Mouse (Mus musculus): ENCODE data around the gene Prrx2. TPM values are rescaled to one million over a fixed set of nuclear protein-coding genes. Genes with fewer than 3 reads are reported as not detected.

Prrx2 gene
- polyA plus RNA-seq, 1 experiment, result 4.1 TPM

DNA sequence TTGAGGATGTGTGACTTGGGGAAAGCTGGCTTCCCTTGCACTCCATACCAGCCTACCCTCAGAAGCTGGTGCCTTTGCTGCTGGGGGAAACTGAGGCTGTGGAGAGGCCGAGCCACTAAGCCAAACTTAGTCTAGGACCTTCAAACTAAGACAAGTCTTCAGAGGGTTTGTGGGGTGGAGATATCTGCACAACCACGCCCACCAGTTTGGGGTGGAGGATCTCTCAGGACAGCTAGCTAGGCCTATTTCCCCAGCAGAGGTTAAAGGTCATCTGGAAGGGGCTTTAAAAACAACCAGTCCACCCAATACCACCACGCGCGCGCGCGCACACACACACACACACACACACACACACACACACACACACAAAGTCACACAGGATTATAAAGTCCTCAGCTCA is 11.5 kb downstream of the Prrx2 start:
- no peak for TF ChIP-seq CTCF (IDR thresholded peaks at IDR 0.05; ENCODE audit: control insufficient read depth, insufficient read depth, low read length)
- no peak for TF ChIP-seq POLR2A (IDR thresholded peaks at IDR 0.05; ENCODE audit: borderline replicate concordance, control insufficient read depth, low read depth, low read length)
- WGBS, result 85% methylated on average over 8 of the region's 8 CpGs
- Histone ChIP-seq H3K4me3 (replicated peaks; ENCODE audit: control insufficient read depth, low read depth, low read length) (no peak overlapping the region), H3K4me1 (ENCODE audit: control insufficient read depth, insufficient read depth, low read length) (no peaks in the 10 kb centered on the region), H3K27ac (ENCODE audit: control insufficient read depth, insufficient read depth, low read depth, low read length, poor library complexity) (no peak overlapping the region)

- WGBS, result 59% methylated on average over 6 of the region's 6 CpGs
- Histone ChIP-seq H3K4me1 (ENCODE audit: control insufficient read depth, insufficient read depth, low read length) (no peaks in the 10 kb centered on the region), H3K27ac (ENCODE audit: control insufficient read depth, insufficient read depth, low read depth, low read length, poor library complexity) (no peak overlapping the region), H3K4me3 (replicated peaks; ENCODE audit: control insufficient read depth, low read depth, low read length) (no peak overlapping the region)
- TF ChIP-seq POLR2A (IDR thresholded peaks at IDR 0.05; ENCODE audit: borderline replicate concordance, control insufficient read depth, low read depth, low read length) (no peak), CTCF (IDR thresholded peaks at IDR 0.05; ENCODE audit: control insufficient read depth, insufficient read depth, low read length) (no peak)
Observed at GRCm38 (mm10) chr2:30846723-30847122, 12.0 kb downstream of the Prrx2 start.

GRCm38 (mm10) chr2:30848184-30848583 is 13.4 kb downstream of the Prrx2 start:
- no peak overlapping the region for H3K4me3 ChIP-seq (replicated peaks; ENCODE audit: control insufficient read depth, low read depth, low read length)
- H3K27ac ChIP-seq (ENCODE audit: control insufficient read depth, insufficient read depth, low read depth, low read length, poor library complexity), result no peak overlapping the region
- 65% methylated on average over 8 of the region's 8 CpGs for whole genome bisulfite sequencing
- H3K4me1 ChIP-seq (ENCODE audit: control insufficient read depth, insufficient read depth, low read length), result no peaks in the 10 kb centered on the region
- TF ChIP-seq POLR2A (IDR thresholded peaks at IDR 0.05; ENCODE audit: borderline replicate concordance, control insufficient read depth, low read depth, low read length) (no peak), CTCF (IDR thresholded peaks at IDR 0.05; ENCODE audit: control insufficient read depth, insufficient read depth, low read length) (no peak)

GRCm38 (mm10) chr2:30850581-30850980 is 15.8 kb downstream of the Prrx2 start:
- TF ChIP-seq CTCF (IDR thresholded peaks at IDR 0.05; ENCODE audit: control insufficient read depth, insufficient read depth, low read length), result no peak
- no peak for TF ChIP-seq POLR2A (IDR thresholded peaks at IDR 0.05; ENCODE audit: borderline replicate concordance, control insufficient read depth, low read depth, low read length)
- Histone ChIP-seq H3K4me1 (ENCODE audit: control insufficient read depth, insufficient read depth, low read length) (no peaks in the 10 kb centered on the region), H3K4me3 (replicated peaks; ENCODE audit: control insufficient read depth, low read depth, low read length) (no peak overlapping the region), H3K27ac (ENCODE audit: control insufficient read depth, insufficient read depth, low read depth, low read length, poor library complexity) (no peak overlapping the region)
- WGBS, result 37% methylated on average over 6 of the region's 6 CpGs

GRCm38 (mm10) chr2:30852771-30853313 is 18.1 kb downstream of the Prrx2 start:
- no peaks in the 10 kb centered on the region for H3K4me1 ChIP-seq (ENCODE audit: control insufficient read depth, insufficient read depth, low read length)
- 49% methylated on average over 20 of the region's 20 CpGs for WGBS
- TF ChIP-seq POLR2A (IDR thresholded peaks at IDR 0.05; ENCODE audit: borderline replicate concordance, control insufficient read depth, low read depth, low read length), result no peak
- TF ChIP-seq CTCF (IDR thresholded peaks at IDR 0.05; ENCODE audit: control insufficient read depth, insufficient read depth, low read length), result no peak
- no peak overlapping the region for H3K4me3 ChIP-seq (replicated peaks; ENCODE audit: control insufficient read depth, low read depth, low read length)
- H3K27ac ChIP-seq (ENCODE audit: control insufficient read depth, insufficient read depth, low read depth, low read length, poor library complexity), result no peak overlapping the region

DNA sequence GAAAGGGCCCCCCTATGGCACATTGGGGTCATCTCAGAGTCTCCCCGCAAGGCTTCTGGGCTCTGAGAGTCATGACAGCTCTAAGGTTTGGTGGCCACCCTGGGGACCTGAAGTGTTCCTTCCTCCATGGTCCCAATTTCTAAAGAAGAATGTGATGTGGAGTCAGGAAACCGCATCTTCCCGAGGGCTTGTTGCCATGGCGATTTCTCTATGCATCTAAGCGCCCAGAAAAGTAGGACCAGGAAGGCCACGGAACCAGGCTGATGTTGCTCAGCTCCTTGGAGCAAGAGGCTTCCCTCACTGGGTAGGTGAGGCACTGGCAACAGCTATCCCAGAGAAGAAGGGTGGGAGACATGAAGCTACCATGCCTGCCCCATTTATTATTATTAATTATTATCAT is 22.3 kb downstream of the Prrx2 start:
- 73% methylated on average over 6 of the region's 6 CpGs for WGBS
- no peak overlapping the region for H3K27ac ChIP-seq (ENCODE audit: control insufficient read depth, insufficient read depth, low read depth, low read length, poor library complexity)
- H3K4me3 ChIP-seq (replicated peaks; ENCODE audit: control insufficient read depth, low read depth, low read length), result no peak overlapping the region
- no peaks in the 10 kb centered on the region for H3K4me1 ChIP-seq (ENCODE audit: control insufficient read depth, insufficient read depth, low read length)
- TF ChIP-seq POLR2A (IDR thresholded peaks at IDR 0.05; ENCODE audit: borderline replicate concordance, control insufficient read depth, low read depth, low read length) (no peak), CTCF (IDR thresholded peaks at IDR 0.05; ENCODE audit: control insufficient read depth, insufficient read depth, low read length) (no peak)

- Histone ChIP-seq H3K27ac (ENCODE audit: control insufficient read depth, insufficient read depth, low read depth, low read length, poor library complexity) (no peak overlapping the region), H3K4me3 (replicated peaks; ENCODE audit: control insufficient read depth, low read depth, low read length) (no peak overlapping the region), H3K4me1 (ENCODE audit: control insufficient read depth, insufficient read depth, low read length) (no peaks in the 10 kb centered on the region)
- 87% methylated on average over 5 of the region's 5 CpGs for WGBS
- no peak for TF ChIP-seq CTCF (IDR thresholded peaks at IDR 0.05; ENCODE audit: control insufficient read depth, insufficient read depth, low read length)
- TF ChIP-seq POLR2A (IDR thresholded peaks at IDR 0.05; ENCODE audit: borderline replicate concordance, control insufficient read depth, low read depth, low read length), result no peak
Observed at GRCm38 (mm10) chr2:30859782-30860181, 25.0 kb downstream of the Prrx2 start.

GRCm38 (mm10) chr2:30862081-30862480 is 27.3 kb downstream of the Prrx2 start:
- 63% methylated on average over 4 of the region's 4 CpGs for WGBS
- H3K4me1 ChIP-seq (ENCODE audit: control insufficient read depth, insufficient read depth, low read length), result no peaks in the 10 kb centered on the region
- no peak overlapping the region for H3K4me3 ChIP-seq (replicated peaks; ENCODE audit: control insufficient read depth, low read depth, low read length)
- TF ChIP-seq CTCF (IDR thresholded peaks at IDR 0.05; ENCODE audit: control insufficient read depth, insufficient read depth, low read length), result no peak
- no peak for TF ChIP-seq POLR2A (IDR thresholded peaks at IDR 0.05; ENCODE audit: borderline replicate concordance, control insufficient read depth, low read depth, low read length)
- no peak overlapping the region for H3K27ac ChIP-seq (ENCODE audit: control insufficient read depth, insufficient read depth, low read depth, low read length, poor library complexity)

DNA sequence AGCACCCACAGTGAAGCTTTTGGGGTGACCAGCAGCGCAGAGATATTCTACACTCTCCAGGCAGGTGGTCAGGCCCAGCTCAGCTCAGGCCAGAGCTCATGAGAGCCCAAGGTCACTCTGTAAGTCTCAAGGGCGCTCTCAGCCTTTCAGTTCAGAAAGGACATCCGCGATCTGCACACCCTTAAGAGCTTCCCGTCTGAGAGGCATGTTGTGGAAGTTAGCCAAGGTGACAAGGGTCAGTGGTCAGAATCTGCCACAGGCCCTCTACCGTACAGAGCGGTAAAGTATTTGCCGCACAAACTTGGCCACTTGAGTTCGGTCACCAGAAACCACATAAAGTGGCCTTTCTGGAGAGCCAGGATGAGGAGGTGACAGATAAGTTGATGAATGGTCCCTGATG is 28.8 kb downstream of the Prrx2 start:
- Histone ChIP-seq H3K4me3 (replicated peaks; ENCODE audit: control insufficient read depth, low read depth, low read length) (no peak overlapping the region), H3K4me1 (ENCODE audit: control insufficient read depth, insufficient read depth, low read length) (no peaks in the 10 kb centered on the region), H3K27ac (ENCODE audit: control insufficient read depth, insufficient read depth, low read depth, low read length, poor library complexity) (no peak overlapping the region)
- TF ChIP-seq CTCF (IDR thresholded peaks at IDR 0.05; ENCODE audit: control insufficient read depth, insufficient read depth, low read length) (no peak), POLR2A (IDR thresholded peaks at IDR 0.05; ENCODE audit: borderline replicate concordance, control insufficient read depth, low read depth, low read length) (no peak)
- WGBS, result 67% methylated on average over 9 of the region's 9 CpGs

Measured in bone marrow, adult 2 months (tissue).